Mouse (Mus musculus) liver, postnatal 0 days (tissue): ENCODE data around the gene Adcy7.

Experiments used
- CTCF ChIP-seq: sonication (generic); IDR thresholded peaks from 2 replicates; pipeline ENCODE4 v1.5.1; 2016; ENCODE audit warnings: antibody characterized with exemption, low read depth
- EP300 ChIP-seq: IDR thresholded peaks from 2 replicates; pipeline ENCODE4 v1.6.1; 2016; ENCODE audit warnings: antibody characterized with exemption, low read depth, mild to moderate bottlenecking

- TF ChIP-seq CTCF (no peak), EP300 (no peak)
Measured at GRCm38 (mm10) chr8:88376836-88377582, 104.8 kb downstream of the Adcy7 start.
